Mouse (Mus musculus): ENCODE data around the gene Cct7. TPM values are rescaled to one million over a fixed set of nuclear protein-coding genes. Genes with fewer than 3 reads are reported as not detected.

The Cct7 gene
- total RNA-seq (2014; rRNA removed) (111 and 115 TPM in 2 replicates), polyA plus RNA-seq (2012; rRNA removed) (69.2 and 76.2 TPM in 2 replicates)

- peaks cover 20% of the 10 kb centered on the region for H3K79me2 ChIP-seq (ENCODE audit: control insufficient read depth, insufficient read depth, low read length)
- peak; percentile 93 for DNase-seq (ENCODE audit: extremely low read depth, low read depth, low spot score)
- peak within 1 kb of the TSS; percentile 90 for H3K4me3 ChIP-seq (ENCODE audit: insufficient read depth, low read depth, low read length)
- peaks cover 14% of the 10 kb centered on the region for H3K4me1 ChIP-seq (ENCODE audit: control insufficient read depth, insufficient read depth, low read length)
- peak within 1 kb of the TSS; percentile 91 for H3K9ac ChIP-seq (ENCODE audit: low read depth, low read length)
- H3K27me3 ChIP-seq (ENCODE audit: control insufficient read depth, insufficient read depth, low read length) = no peaks in the 10 kb centered on the region
- no peaks in the 10 kb centered on the region; the same call in 1 of the 2 replicates for H3K36me3 ChIP-seq (ENCODE audit: control insufficient read depth, insufficient read depth, low read length)
- H3K27ac ChIP-seq (replicated peaks; ENCODE audit: insufficient read depth, low read depth, low read length) = peak within 1 kb of the TSS; percentile 93
- WGBS = 2% methylated on average over 94 of the region's 96 CpGs
- TF ChIP-seq CTCF (IDR thresholded peaks at IDR 0.05; ENCODE audit: low read depth, low read length) (peak; percentile 78), POLR2A (IDR thresholded peaks at IDR 0.05; ENCODE audit: extremely low read depth, insufficient read depth, low read length) (peak; percentile 80)
Measured at GRCm38 (mm10) chr6:85450697-85451663, at the start of gene Cct7. TSS of gene Cct7 (plus strand) at chr6:85451514.

GRCm38 (mm10) chr6:85402613-85403012 lies 48.7 kb upstream of the Cct7 start:
- no peak for TF ChIP-seq CTCF (IDR thresholded peaks at IDR 0.05; ENCODE audit: low read depth, low read length)
- no peak for DNase-seq (ENCODE audit: extremely low read depth, low read depth, low spot score)
- Histone ChIP-seq H3K4me3 (ENCODE audit: insufficient read depth, low read depth, low read length) (no peak overlapping the region), H3K36me3 (ENCODE audit: control insufficient read depth, insufficient read depth, low read length) (no peaks in the 10 kb centered on the region), H3K4me1 (ENCODE audit: control insufficient read depth, insufficient read depth, low read length) (no peaks in the 10 kb centered on the region), H3K9ac (ENCODE audit: low read depth, low read length) (no peak overlapping the region), H3K27ac (replicated peaks; ENCODE audit: insufficient read depth, low read depth, low read length) (no peak overlapping the region), H3K79me2 (ENCODE audit: control insufficient read depth, insufficient read depth, low read length) (no peaks in the 10 kb centered on the region), H3K27me3 (ENCODE audit: control insufficient read depth, insufficient read depth, low read length) (no peaks in the 10 kb centered on the region; the same call in 1 of the 2 replicates)
- WGBS = 57% methylated on average over 2 of the region's 2 CpGs

- DNase-seq (ENCODE audit: extremely low read depth, low read depth, low spot score) = no peak
- Histone ChIP-seq H3K27me3 (ENCODE audit: control insufficient read depth, insufficient read depth, low read length) (no peaks in the 10 kb centered on the region; the same call in 1 of the 2 replicates), H3K4me3 (ENCODE audit: insufficient read depth, low read depth, low read length) (no peak overlapping the region), H3K79me2 (ENCODE audit: control insufficient read depth, insufficient read depth, low read length) (no peaks in the 10 kb centered on the region), H3K27ac (replicated peaks; ENCODE audit: insufficient read depth, low read depth, low read length) (no peak overlapping the region), H3K9ac (ENCODE audit: low read depth, low read length) (no peak overlapping the region), H3K36me3 (ENCODE audit: control insufficient read depth, insufficient read depth, low read length) (no peaks in the 10 kb centered on the region), H3K4me1 (ENCODE audit: control insufficient read depth, insufficient read depth, low read length) (no peaks in the 10 kb centered on the region)
- 74% methylated on average over 10 of the region's 10 CpGs for WGBS
- TF ChIP-seq POLR2A (IDR thresholded peaks at IDR 0.05; ENCODE audit: extremely low read depth, insufficient read depth, low read length) (no peak), CTCF (IDR thresholded peaks at IDR 0.05; ENCODE audit: low read depth, low read length) (no peak)
Measured at GRCm38 (mm10) chr6:85403039-85403438, 48.3 kb upstream of the Cct7 start.

- no peaks in the 10 kb centered on the region for H3K79me2 ChIP-seq (ENCODE audit: control insufficient read depth, insufficient read depth, low read length)
- 9% methylated on average over 31 of the region's 31 CpGs for WGBS
- no peaks in the 10 kb centered on the region for H3K36me3 ChIP-seq (ENCODE audit: control insufficient read depth, insufficient read depth, low read length)
- no peak for DNase-seq (ENCODE audit: extremely low read depth, low read depth, low spot score)
- no peaks in the 10 kb centered on the region for H3K4me1 ChIP-seq (ENCODE audit: control insufficient read depth, insufficient read depth, low read length)
- H3K27ac ChIP-seq (replicated peaks; ENCODE audit: insufficient read depth, low read depth, low read length) = no peak overlapping the region
- H3K9ac ChIP-seq (ENCODE audit: low read depth, low read length) = no peak overlapping the region
- TF ChIP-seq CTCF (IDR thresholded peaks at IDR 0.05; ENCODE audit: low read depth, low read length) (no peak), POLR2A (IDR thresholded peaks at IDR 0.05; ENCODE audit: extremely low read depth, insufficient read depth, low read length) (no peak)
- no peak overlapping the region for H3K4me3 ChIP-seq (ENCODE audit: insufficient read depth, low read depth, low read length)
- peaks cover 7% of the 10 kb centered on the region for H3K27me3 ChIP-seq (ENCODE audit: control insufficient read depth, insufficient read depth, low read length)
Measured at GRCm38 (mm10) chr6:85409003-85409402, 42.3 kb upstream of the Cct7 start.

- H3K27ac ChIP-seq (replicated peaks; ENCODE audit: insufficient read depth, low read depth, low read length) = no peak overlapping the region
- H3K36me3 ChIP-seq (ENCODE audit: control insufficient read depth, insufficient read depth, low read length) = no peaks in the 10 kb centered on the region
- no peak overlapping the region for H3K4me3 ChIP-seq (ENCODE audit: insufficient read depth, low read depth, low read length)
- no peaks in the 10 kb centered on the region for H3K79me2 ChIP-seq (ENCODE audit: control insufficient read depth, insufficient read depth, low read length)
- TF ChIP-seq POLR2A (IDR thresholded peaks at IDR 0.05; ENCODE audit: extremely low read depth, insufficient read depth, low read length) = no peak
- TF ChIP-seq CTCF (IDR thresholded peaks at IDR 0.05; ENCODE audit: low read depth, low read length) = peak; percentile 80
- peaks cover 7% of the 10 kb centered on the region for H3K27me3 ChIP-seq (ENCODE audit: control insufficient read depth, insufficient read depth, low read length)
- peak; percentile 19 for DNase-seq (ENCODE audit: extremely low read depth, low read depth, low spot score)
- 21% methylated on average over 13 of the region's 13 CpGs for WGBS
- no peaks in the 10 kb centered on the region for H3K4me1 ChIP-seq (ENCODE audit: control insufficient read depth, insufficient read depth, low read length)
- no peak overlapping the region for H3K9ac ChIP-seq (ENCODE audit: low read depth, low read length)
Measured at GRCm38 (mm10) chr6:85410771-85411273, 40.5 kb upstream of the Cct7 start.

All from liver, adult 2 months (tissue).